Mouse (Mus musculus) lung, adult 2 months (tissue): ENCODE results near the gene Gm4631. TPM values are rescaled to one million over a fixed set of nuclear protein-coding genes. Genes with fewer than 3 reads are reported as not detected.
"Not testable (repeated sequence)": the region's sequence is repeated elsewhere in the genome, so short reads cannot be mapped to it uniquely, and the experiment has no call there.

Experiments
- DNase-seq: peaks from one replicate; pipeline ENCODE4 v3.0.0; 2022
- H3K4me1 ChIP-seq: fragments of 200-500 bp; 2 replicates; pipeline ENCODE4 v1.6.1; 2011; ENCODE audit warnings: low read length; ENCODE audit not compliant: control insufficient read depth, insufficient read depth
- H3K4me3 ChIP-seq: fragments of 200-500 bp; replicated peaks from 2 replicates; pipeline ENCODE3; 2011; ENCODE audit warnings: low read depth, mild to moderate bottlenecking, control low read depth, low read length; ENCODE audit errors: extremely low read depth
- WGBS: fragments of 180-500 bp; shearing (Covaris S2); methylation state at CpG from one replicate; pipeline ENCODE4 v1.1.7; 2018; 5-methylcytosine and 5-hydroxymethylcytosine counted together
- polyA plus RNA-seq: library from polyadenylated mRNA; depleted of rRNA; stranded (reverse); fragments of >200 nt; gene quantifications from 2 replicates; pipeline ENCODE4 v1.2.3, GENCODE M21; 2012; rRNA removed

Gm4631 gene
- 1.2 and 2.1 TPM in 2 replicates for polyA plus RNA-seq

DNA sequence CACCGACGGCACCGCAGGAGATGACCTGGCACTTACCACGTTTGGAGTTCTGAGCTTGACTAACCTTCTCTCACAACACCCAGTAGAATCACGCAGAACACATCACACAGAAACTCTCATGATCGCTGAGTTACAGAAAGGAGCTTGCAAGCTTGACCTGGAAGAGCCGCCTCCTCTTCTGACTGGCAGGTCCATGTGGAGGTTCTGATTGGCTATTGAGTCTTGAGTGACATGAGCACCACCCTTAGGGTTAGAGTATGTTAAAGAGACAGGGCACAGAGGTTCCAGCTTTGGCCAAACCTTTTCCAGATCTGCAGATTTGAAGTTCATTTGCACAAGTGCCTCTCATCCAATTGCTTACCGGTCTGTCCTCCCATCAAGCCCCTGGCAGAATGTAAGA lies at the start of gene Gm4631:
Gene Gm4631, minus strand, starts transcription at position 101 of the 400 bp plus-strand sequence.
- H3K4me3 ChIP-seq, DNase-seq, H3K4me1 ChIP-seq: not testable (repeated sequence)
- no CpG with 5 or more reads among the region's 8 CpGs for WGBS

DNA sequence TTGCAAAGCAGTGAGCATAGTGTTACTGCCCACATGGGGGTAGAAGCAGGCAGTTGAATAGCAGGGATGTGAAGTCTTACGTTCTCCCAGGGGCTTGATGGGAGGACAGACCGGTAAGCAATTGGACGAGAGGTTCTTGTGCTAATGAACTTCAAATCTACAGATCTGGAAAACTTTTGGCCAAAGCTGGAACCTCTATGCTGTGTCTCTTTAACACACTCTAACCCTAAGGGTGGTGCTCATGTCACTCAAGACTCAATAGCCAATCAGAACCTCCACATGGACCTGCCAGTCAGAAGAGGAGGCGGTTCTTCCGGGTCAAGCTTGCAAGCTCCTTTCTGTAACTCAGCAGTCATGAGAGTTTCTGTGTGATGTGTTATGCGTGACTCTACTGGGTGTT lies 34.1 kb upstream of the Gm4631 start, which contains the start of gene Zfp968:
Gene Zfp968, plus strand, starts transcription at position 301 of the 400 bp plus-strand sequence.
- H3K4me3 ChIP-seq, H3K4me1 ChIP-seq, DNase-seq: not testable (repeated sequence)
- no CpG with 5 or more reads among the region's 6 CpGs for WGBS

DNA sequence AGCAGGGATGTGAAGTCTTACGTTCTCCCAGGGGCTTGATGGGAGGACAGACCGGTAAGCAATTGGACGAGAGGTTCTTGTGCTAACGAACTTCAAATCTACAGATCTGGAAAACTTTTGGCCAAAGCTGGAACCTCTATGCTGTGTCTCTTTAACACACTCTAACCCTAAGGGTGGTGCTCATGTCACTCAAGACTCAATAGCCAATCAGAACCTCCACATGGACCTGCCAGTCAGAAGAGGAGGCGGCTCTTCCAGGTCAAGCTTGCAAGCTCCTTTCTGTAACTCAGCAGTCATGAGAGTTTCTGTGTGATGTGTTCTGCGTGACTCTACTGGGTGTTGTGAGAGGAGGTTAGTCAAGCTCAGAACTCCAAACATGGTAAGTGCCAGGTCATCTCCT lies 63.2 kb downstream of the Gm4631 start, which contains the start of gene Gm14440:
Gene Gm14440, plus strand, starts transcription at position 301 of the 400 bp plus-strand sequence.
- not testable (repeated sequence) for DNase-seq, H3K4me3 ChIP-seq, H3K4me1 ChIP-seq
- WGBS, result no CpG with 5 or more reads among the region's 6 CpGs

Other genes with a start within 250 kb of the Gm4631 start
- 0.66 and 1.1 TPM in 2 replicates for gene Gm14399, start 196.2 kb downstream of the Gm4631 start, polyA plus RNA-seq
- gene Gm14443, start 162.3 kb downstream of the Gm4631 start, polyA plus RNA-seq, result 0.08 and 0.15 TPM in 2 replicates
- 2.5 and 6.2 TPM in 2 replicates for gene Gm14391, start 131.3 kb downstream of the Gm4631 start, polyA plus RNA-seq
- gene Gm14440, start 63.1 kb downstream of the Gm4631 start, polyA plus RNA-seq, result not detected in 2 replicates
- 0.46 and 1.2 TPM in 2 replicates for gene Zfp968, start 34.2 kb upstream of the Gm4631 start, polyA plus RNA-seq
- gene Gm4724, start 97.6 kb upstream of the Gm4631 start, polyA plus RNA-seq, result 3.5 and 7.0 TPM in 2 replicates
- 0.24 and 0.57 TPM in 2 replicates for gene Zfp965, start 131.8 kb upstream of the Gm4631 start, polyA plus RNA-seq